In the genomic region with DNA sequence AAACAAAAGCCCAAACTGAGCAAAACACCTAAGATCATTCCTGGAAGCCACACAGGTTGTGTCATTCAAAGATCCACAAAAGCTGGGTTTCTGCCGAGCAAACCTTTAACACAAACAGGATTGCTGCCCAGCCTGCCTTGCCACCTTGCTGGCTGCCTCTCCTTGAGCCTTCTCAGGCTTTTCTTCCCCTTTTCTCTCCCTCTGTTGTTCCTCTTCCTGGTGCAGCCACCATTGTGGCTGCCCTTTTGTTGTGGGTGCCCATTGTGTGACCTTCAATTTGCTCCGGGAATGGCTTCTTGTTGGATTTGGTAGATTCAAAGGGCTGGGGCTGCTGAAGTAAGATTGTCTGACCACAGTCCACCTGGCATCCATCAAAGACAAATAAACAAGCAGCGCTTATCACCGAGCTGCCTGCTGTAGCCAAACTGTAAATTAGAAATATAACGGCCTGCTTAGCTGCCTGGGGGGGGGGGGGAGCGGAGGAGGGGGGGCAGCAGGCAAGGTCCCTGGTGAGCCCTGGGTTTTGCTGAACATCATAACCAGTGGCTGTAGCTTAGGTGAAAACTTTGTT, we compare ENCODE assay signal across 14 mouse cellular contexts.
DNase-seq lines count a peak whose midpoint lies in the region; ATAC-seq lines count a peak whose summit lies in the region.
"Had no signal": no experiment of that assay in that cellular context is flagged by ENCODE, and none has a peak within 500 bp of the region (broad histone marks: within the 10 kb centered on the region; RNA-seq: fewer than 3 reads in every experiment).

No protein-coding gene starts in this region.

- peaks cover 15% of the 10 kb centered on the region for H3K4me1 ChIP-seq in midbrain, embryonic 12.5 days
- H3K4me1 ChIP-seq in midbrain, embryonic 14.5 days (ENCODE audit: control insufficient read depth, insufficient read depth, low read length), result peaks cover 13% of the 10 kb centered on the region; the same call in 1 of the 2 replicates
- H3K4me1 ChIP-seq in limb, embryonic 10.5 days, result peaks cover 20% of the 10 kb centered on the region

- 20% methylated on average over 6 of the region's 6 CpGs for WGBS in midbrain, embryonic 12.5 days
- WGBS in midbrain, embryonic 14.5 days, result 21% methylated on average over 6 of the region's 6 CpGs
- 45% methylated on average over 6 of the region's 6 CpGs for WGBS in limb, embryonic 10.5 days

- ATAC-seq in midbrain, embryonic 12.5 days (ENCODE audit: low FRiP score, low read depth), result no peak
- no peak for ATAC-seq in midbrain, embryonic 14.5 days (ENCODE audit: low FRiP score, low TSS enrichment)
- ATAC-seq in megakaryocyte-erythroid progenitor cell, adult 5-6 weeks (replicated peaks; ENCODE audit: low FRiP score, low TSS enrichment, poor library complexity, severe bottlenecking), result peak; percentile 87
- ATAC-seq: inflammation-experienced regulatory T-cells, adult 6 months; Patski had no signal

- no peaks in the 10 kb centered on the region for H3K36me3 ChIP-seq in midbrain, embryonic 12.5 days
- no peaks in the 10 kb centered on the region for H3K36me3 ChIP-seq in midbrain, embryonic 14.5 days (ENCODE audit: control insufficient read depth, insufficient read depth, low read length)
- no peaks in the 10 kb centered on the region for H3K36me3 ChIP-seq in limb, embryonic 10.5 days

- H3K27ac ChIP-seq in midbrain, embryonic 12.5 days (replicated peaks), result 0 out of 2 replicates have a peak overlapping the region, but pooled peaks have one; percentile 25
- no peak overlapping the region for H3K27ac ChIP-seq in midbrain, embryonic 14.5 days (replicated peaks; ENCODE audit: low read depth, low read length)
- peak overlapping the region; percentile 54 for H3K27ac ChIP-seq in limb, embryonic 10.5 days

- DNase-seq in midbrain, embryonic 14.5 days, result no peak
- DNase-seq in forelimb bud, embryonic 11.5 days (ENCODE audit: low read depth, low spot score), result peak; percentile 7
- no peak for DNase-seq in limb, embryonic 10.5 days (ENCODE audit: low spot score)
- no peak for DNase-seq in ovary, adult 18-20 months (ENCODE audit: low spot score)
- DNase-seq in retina, embryonic 14.5 days (ENCODE audit: low spot score), result no peak
- DNase-seq: cerebellum, adult 8-10 months; kidney, postnatal 10 days; lung, postnatal 14 days; thymus, adult 18-20 months had no signal

- H3K9me3 ChIP-seq in midbrain, embryonic 12.5 days, result no peaks in the 10 kb centered on the region
- H3K9me3 ChIP-seq in midbrain, embryonic 14.5 days (ENCODE audit: control insufficient read depth, low read length), result no peaks in the 10 kb centered on the region
- H3K9me3 ChIP-seq in limb, embryonic 10.5 days (replicated peaks), result no peaks in the 10 kb centered on the region

- no peak overlapping the region for H3K4me3 ChIP-seq in midbrain, embryonic 12.5 days
- H3K4me3 ChIP-seq in midbrain, embryonic 14.5 days (replicated peaks; ENCODE audit: low read depth, low read length), result no peak overlapping the region
- H3K4me3 ChIP-seq in limb, embryonic 10.5 days, result no peak overlapping the region

- H3K9ac ChIP-seq in midbrain, embryonic 12.5 days (replicated peaks), result no peak overlapping the region
- H3K9ac ChIP-seq in midbrain, embryonic 14.5 days (replicated peaks; ENCODE audit: low read length), result no peak overlapping the region

- no peaks in the 10 kb centered on the region for H3K27me3 ChIP-seq in midbrain, embryonic 12.5 days
- H3K27me3 ChIP-seq in midbrain, embryonic 14.5 days (ENCODE audit: control insufficient read depth, insufficient read depth, low read length), result no peaks in the 10 kb centered on the region
- no peaks in the 10 kb centered on the region for H3K27me3 ChIP-seq in limb, embryonic 10.5 days (ENCODE audit: low read depth, poor library complexity, severe bottlenecking)
- H3K27me3 ChIP-seq: CH12.LX had no signal

- no peak overlapping the region for H3K4me2 ChIP-seq in midbrain, embryonic 12.5 days (replicated peaks)
- no peak overlapping the region for H3K4me2 ChIP-seq in midbrain, embryonic 14.5 days (ENCODE audit: low read length)
